8 mouse cellular contexts compared by ENCODE assay signal in genomic region chr13:99514917-99515591, GRCm38 (mm10). TPM values are rescaled to one million over a fixed set of nuclear protein-coding genes. Genes with fewer than 3 reads are reported as not detected.
DNase-seq lines count a peak whose midpoint lies in the region; ATAC-seq and TF ChIP-seq lines count a peak whose summit lies in the region.

No protein-coding gene starts in this region.

- peak; percentile 53 for ATAC-seq in cerebellum, adult (ENCODE audit: insufficient number of reproducible peaks, low FRiP score, low TSS enrichment)
- peak; percentile 80 for ATAC-seq in forebrain, embryonic 13.5 days
- peak; percentile 75 for ATAC-seq in heart, embryonic 16.5 days (replicated peaks; ENCODE audit: extremely low read depth, insufficient read depth, low FRiP score)
- ATAC-seq in CD4-positive, CD25-positive, alpha-beta regulatory T cell, adult 4 months: no peak

- H3K27me3 ChIP-seq in E14TG2a.4 (ENCODE audit: insufficient read depth, low read length): no peaks in the 10 kb centered on the region
- no peaks in the 10 kb centered on the region for H3K27me3 ChIP-seq in forebrain, embryonic 13.5 days
- no peaks in the 10 kb centered on the region; the same call in 1 of the 2 replicates for H3K27me3 ChIP-seq in heart, embryonic 16.5 days (ENCODE audit: control insufficient read depth, insufficient read depth, low read length)

- TF ChIP-seq CTCF in E14TG2a.4 (conservative IDR thresholded peaks at IDR 0.05; ENCODE audit: low read length): no peak
- TF ChIP-seq CTCF in lung, adult 2 months (IDR thresholded peaks at IDR 0.05; ENCODE audit: insufficient read depth, low read length): no peak

- peaks cover 58% of the 10 kb centered on the region for H3K4me1 ChIP-seq in E14TG2a.4 (replicated peaks; ENCODE audit: low read depth, low read length)
- peaks cover 43% of the 10 kb centered on the region for H3K4me1 ChIP-seq in forebrain, embryonic 13.5 days
- peaks cover 18% of the 10 kb centered on the region for H3K4me1 ChIP-seq in heart, embryonic 16.5 days (ENCODE audit: control insufficient read depth, insufficient read depth, low read length)
- H3K4me1 ChIP-seq in lung, adult 2 months (ENCODE audit: control insufficient read depth, insufficient read depth, low read length): peaks cover 5% of the 10 kb centered on the region; the same call in 1 of the 2 replicates

- no peak for TF ChIP-seq POLR2A in lung, adult 2 months (IDR thresholded peaks at IDR 0.05; ENCODE audit: borderline replicate concordance, extremely low read depth, low read depth, low read length)

- peak overlapping the region; percentile 97 for H3K9ac ChIP-seq in forebrain, embryonic 13.5 days
- peak overlapping the region; percentile 89 for H3K9ac ChIP-seq in heart, embryonic 16.5 days (ENCODE audit: low read length)

- H3K9me3 ChIP-seq in E14TG2a.4 (ENCODE audit: low read length): no peaks in the 10 kb centered on the region
- H3K9me3 ChIP-seq in forebrain, embryonic 13.5 days (replicated peaks): no peaks in the 10 kb centered on the region
- no peaks in the 10 kb centered on the region for H3K9me3 ChIP-seq in heart, embryonic 16.5 days (replicated peaks; ENCODE audit: control insufficient read depth, low read length)

- peak; percentile 68 to 81 for DNase-seq in kidney, postnatal 25 days
- peak; percentile 47 for DNase-seq in lung, adult 2 months
- DNase-seq in ovary, adult 18-20 months (ENCODE audit: low spot score): peak; percentile 74

- peaks cover 10% of the 10 kb centered on the region for H3K36me3 ChIP-seq in E14TG2a.4 (ENCODE audit: insufficient read depth, low read length)
- H3K36me3 ChIP-seq in forebrain, embryonic 13.5 days (ENCODE audit: poor library complexity, severe bottlenecking): peaks cover 3% of the 10 kb centered on the region; the same call in 1 of the 2 replicates
- no peaks in the 10 kb centered on the region for H3K36me3 ChIP-seq in heart, embryonic 16.5 days (ENCODE audit: control insufficient read depth, insufficient read depth)

- peak overlapping the region; percentile 93 for H3K4me3 ChIP-seq in E14TG2a.4 (replicated peaks; ENCODE audit: low read length)
- H3K4me3 ChIP-seq in forebrain, embryonic 13.5 days: peak overlapping the region; percentile 92
- H3K4me3 ChIP-seq in heart, embryonic 16.5 days (ENCODE audit: low read length): peak overlapping the region; percentile 91
- H3K4me3 ChIP-seq in lung, adult 2 months (replicated peaks; ENCODE audit: extremely low read depth, low read depth, low read length): peak overlapping the region; percentile 78

- peak overlapping the region; percentile 100 for H3K27ac ChIP-seq in forebrain, embryonic 13.5 days
- H3K27ac ChIP-seq in heart, embryonic 16.5 days (ENCODE audit: low read length): peak overlapping the region; percentile 86

- WGBS in forebrain, embryonic 13.5 days: 0% methylated on average over 46 of the region's 48 CpGs
- under 1% methylated on average over 41 of the region's 48 CpGs for WGBS in heart, embryonic 16.5 days
- WGBS in lung, adult 2 months: 1% methylated on average over 48 of the region's 48 CpGs

- peak overlapping the region; percentile 85 for H3K4me2 ChIP-seq in forebrain, embryonic 13.5 days
- peak overlapping the region; percentile 86 for H3K4me2 ChIP-seq in heart, embryonic 16.5 days (ENCODE audit: low read depth, low read length)

RNA-seq across cellular contexts. Expression of gene Map1b, which starts 1.3 kb away (rescaled TPM):
- polyA plus RNA-seq in forebrain, embryonic 13.5 days (2015; fragmentation: Nextera tagmentation; extraction: Ambion mirVana): 1,694 and 1,735 TPM in 2 replicates
- 88.0 and 88.2 TPM in 2 replicates for polyA plus RNA-seq in heart, embryonic 16.5 days (2015; fragmentation: Nextera tagmentation; extraction: Ambion mirVana)
- polyA plus RNA-seq in lung, adult 2 months (2012; rRNA removed): 2.3 and 4.1 TPM in 2 replicates
- under 1 TPM; 0.16 to 0.26 TPM for polyA plus RNA-seq in CD4-positive, CD25-positive, alpha-beta regulatory T cell, adult 4 months (2017; shearing (Covaris generic))

Comparison
In these comparisons a context has a peak if more than half of its experiments do, and no peak if none do; other contexts are left out.
1. RNA of gene Map1b, which starts 1.3 kb away (polyA plus RNA-seq): 1,694 to 1,735 TPM in forebrain, embryonic 13.5 days; 88.0 to 88.2 TPM in heart, embryonic 16.5 days, 2.3 to 4.1 TPM in lung, adult 2 months and 0.16 to 0.26 TPM in CD4-positive, CD25-positive, alpha-beta regulatory T cell, adult 4 months; every median in the first group is over 10 times any median in the second.
2. Peak in every context shown above with its lines, with median percentiles within 50 percentile points of each other: H3K4me3 ChIP-seq and DNase-seq.